Mouse (Mus musculus): ENCODE data around the gene Trem1.

The Trem1 gene

DNA sequence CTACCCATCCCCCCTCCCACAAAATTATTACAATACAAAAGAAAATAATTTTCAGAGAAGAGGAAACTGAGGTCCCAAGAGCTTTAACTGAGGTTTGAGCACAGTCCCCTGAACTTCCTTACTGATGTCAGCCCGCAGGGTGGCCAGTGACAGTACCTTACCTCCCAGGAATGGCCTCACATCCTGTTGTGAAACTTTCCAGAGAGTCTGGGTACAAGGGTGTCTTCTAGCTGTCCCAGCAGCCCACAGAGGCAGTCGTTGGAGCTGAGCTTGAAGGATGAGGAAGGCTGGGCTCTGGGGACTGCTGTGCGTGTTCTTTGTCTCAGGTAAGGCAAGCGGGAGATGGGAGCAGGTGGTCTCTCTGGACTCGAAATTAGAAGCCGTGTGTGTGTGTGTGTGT lies at the start of gene Trem1:
TSS of gene Trem1 (plus strand) at position 251 of the 400 bp plus-strand sequence.
- no peak for DNase-seq (ENCODE audit: low spot score)

GRCm38 (mm10) chr17:48185252-48185651 lies 47.3 kb upstream of the Trem1 start:
- DNase-seq (ENCODE audit: low spot score), result no peak

GRCm38 (mm10) chr17:48192366-48192765 lies 40.2 kb upstream of the Trem1 start:
- no peak for DNase-seq (ENCODE audit: low spot score)

- no peak for DNase-seq (ENCODE audit: low spot score)
These were observed 29.5 kb upstream of the Trem1 start for GRCm38 (mm10) chr17:48203086-48203485.

GRCm38 (mm10) chr17:48212596-48212995 lies 20.0 kb upstream of the Trem1 start:
- no peak for DNase-seq (ENCODE audit: low spot score)

- DNase-seq (ENCODE audit: low spot score), result no peak
These were observed 19.1 kb upstream of the Trem1 start for GRCm38 (mm10) chr17:48213511-48213910.

DNA sequence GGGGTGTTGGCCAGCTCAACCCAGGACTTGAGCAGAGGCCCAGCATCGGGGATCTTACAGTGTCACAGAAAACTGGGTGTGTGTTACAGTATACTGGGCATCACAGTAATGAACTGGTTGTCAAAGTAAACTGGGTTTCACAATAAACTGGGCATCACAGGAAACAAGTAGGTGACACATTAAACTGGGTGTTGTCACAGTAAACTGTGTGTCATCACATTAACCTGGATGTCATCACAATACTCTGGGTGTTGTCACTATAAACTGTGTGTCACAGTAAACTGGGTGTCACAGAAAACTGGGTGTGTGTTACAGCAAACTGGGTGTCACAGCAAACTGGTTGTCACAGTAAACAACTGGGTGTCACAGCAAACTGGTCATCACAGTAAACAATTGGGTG lies 17.1 kb upstream of the Trem1 start:
- DNase-seq (ENCODE audit: low spot score), result no peak

GRCm38 (mm10) chr17:48230680-48231079 lies 1.9 kb upstream of the Trem1 start:
- DNase-seq (ENCODE audit: low spot score), result no peak

- no peak for DNase-seq (ENCODE audit: low spot score)
These were observed 1.2 kb downstream of the Trem1 start for GRCm38 (mm10) chr17:48233789-48234188.

DNA sequence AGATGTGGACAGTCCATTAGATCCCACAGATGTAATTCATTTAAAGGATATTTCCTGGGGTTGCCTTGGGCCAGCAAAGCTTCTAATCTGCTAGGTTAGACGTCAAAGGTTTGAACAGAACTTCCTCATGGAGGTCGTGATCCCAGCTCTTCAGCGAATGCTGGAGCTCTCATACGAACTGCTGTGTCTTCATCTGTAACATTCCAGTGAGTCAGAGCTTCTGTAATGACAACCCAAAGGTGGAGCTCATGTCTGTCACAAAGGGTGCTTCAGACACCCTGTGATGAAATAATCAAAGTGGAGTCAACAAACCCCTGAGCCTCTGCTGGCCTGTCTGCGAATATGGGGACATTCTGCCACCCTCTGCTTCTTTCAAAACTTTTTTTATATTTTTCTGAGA lies 2.0 kb downstream of the Trem1 start:
- no peak for DNase-seq (ENCODE audit: low spot score)

GRCm38 (mm10) chr17:48235773-48236370 lies 3.3 kb downstream of the Trem1 start:
- no peak for DNase-seq (ENCODE audit: low spot score)

DNA sequence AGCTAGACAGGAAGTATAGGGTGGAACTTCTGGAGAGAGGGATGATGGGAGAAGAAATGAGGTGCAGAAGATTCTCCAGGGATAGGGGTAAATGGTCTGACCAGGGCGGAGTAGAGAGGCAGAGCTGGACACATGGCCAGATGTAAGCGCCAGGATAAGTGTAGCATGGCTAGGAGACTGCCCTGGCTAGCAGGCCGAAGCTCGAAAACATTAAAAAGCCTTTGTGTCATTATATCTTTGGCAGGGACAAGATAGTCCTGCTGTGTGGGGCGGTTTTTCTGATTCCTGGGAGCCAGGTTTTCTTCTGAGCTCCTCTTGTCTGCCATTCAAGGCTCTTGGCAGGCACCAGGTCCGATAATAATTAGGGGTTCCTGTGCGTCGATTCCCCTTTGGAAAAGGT lies 5.1 kb downstream of the Trem1 start:
- no peak for DNase-seq (ENCODE audit: low spot score)

DNA sequence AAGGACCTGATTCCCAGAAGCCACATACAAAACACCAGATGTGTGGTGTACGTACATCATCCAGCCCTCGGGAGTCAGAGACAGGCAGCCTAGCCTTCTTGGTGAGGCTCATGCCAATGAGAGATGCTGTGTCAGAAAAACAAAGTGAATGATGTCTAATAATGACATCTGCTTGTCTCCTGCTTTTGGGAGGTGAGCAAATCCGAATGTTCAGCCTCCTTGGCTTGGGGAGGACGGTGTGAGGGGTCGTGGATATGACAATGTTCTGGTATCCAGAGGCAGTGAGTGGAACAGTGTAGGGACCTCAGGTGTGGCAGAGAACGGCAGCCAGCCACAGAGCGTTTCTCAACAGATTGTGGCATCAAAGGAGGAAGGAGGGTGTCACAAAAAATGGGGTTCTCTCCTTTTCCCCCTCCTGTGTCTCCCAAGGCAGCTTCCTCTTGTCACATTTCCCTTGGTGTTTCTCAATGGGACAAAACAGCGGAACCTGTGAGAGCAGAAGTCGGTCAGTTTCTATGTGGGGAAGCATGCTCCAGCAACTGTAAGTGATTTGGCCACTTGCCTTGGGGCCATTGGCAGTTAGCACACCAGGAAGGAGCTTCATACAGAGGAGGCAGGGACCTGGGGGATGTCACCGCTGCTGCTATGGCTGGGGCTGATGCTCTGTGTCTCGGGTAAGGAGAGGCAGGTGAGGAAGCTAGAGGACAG lies 14.8 kb downstream of the Trem1 start, which contains the start of gene Trem3:
TSS of gene Trem3 (plus strand) at position 557 of the 708 bp plus-strand sequence.
- DNase-seq (ENCODE audit: low spot score), result no peak

GRCm38 (mm10) chr17:48249039-48249438 lies 16.5 kb downstream of the Trem1 start:
- DNase-seq (ENCODE audit: low spot score), result no peak

- no peak for DNase-seq (ENCODE audit: low spot score)
These were observed 16.9 kb downstream of the Trem1 start for GRCm38 (mm10) chr17:48249501-48249900.

GRCm38 (mm10) chr17:48250631-48251030 lies 18.1 kb downstream of the Trem1 start:
- no peak for DNase-seq (ENCODE audit: low spot score)

GRCm38 (mm10) chr17:48256575-48256974 lies 24.0 kb downstream of the Trem1 start:
- DNase-seq (ENCODE audit: low spot score), result no peak

GRCm38 (mm10) chr17:48261868-48262267 lies 29.3 kb downstream of the Trem1 start:
- DNase-seq (ENCODE audit: low spot score), result no peak

DNA sequence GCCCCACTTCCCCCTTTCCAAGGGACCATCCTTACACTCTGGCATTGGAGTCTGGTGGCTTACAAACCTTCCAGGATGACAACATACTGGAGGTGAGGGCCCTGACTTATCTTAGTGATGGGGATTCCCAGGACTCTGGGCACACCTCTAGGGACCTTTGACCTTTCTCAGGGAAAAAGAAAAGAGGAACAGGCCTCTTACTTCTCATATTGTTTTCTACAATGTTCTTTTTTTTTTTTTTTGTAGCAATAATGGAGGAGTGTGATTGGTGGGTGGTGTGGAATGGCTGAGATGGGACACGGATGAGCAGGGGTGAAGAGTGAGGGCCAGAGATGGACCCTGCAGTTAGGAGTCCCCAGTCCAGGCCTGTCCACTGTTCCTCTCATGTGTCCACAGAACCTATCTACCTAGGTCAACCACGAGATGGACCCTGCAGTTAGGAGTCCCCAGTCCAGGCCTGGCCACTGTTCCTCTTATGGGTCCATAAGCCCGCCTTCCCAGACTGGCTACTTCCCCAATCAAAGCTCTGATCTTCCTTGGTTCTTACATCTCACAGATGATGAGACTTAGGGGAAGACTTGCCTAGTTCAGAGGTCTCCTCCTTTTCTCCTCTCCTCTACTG lies 31.3 kb downstream of the Trem1 start, which contains the start of gene Treml4:
TSS of gene Treml4 (plus strand) at position 555 of the 622 bp plus-strand sequence.
- DNase-seq (ENCODE audit: low spot score), result no peak

- no peak for DNase-seq (ENCODE audit: low spot score)
These were observed 32.1 kb downstream of the Trem1 start for GRCm38 (mm10) chr17:48264662-48265061.

- DNase-seq (ENCODE audit: low spot score), result no peak
These were observed 33.6 kb downstream of the Trem1 start for GRCm38 (mm10) chr17:48266138-48266537.

GRCm38 (mm10) chr17:48266610-48267304 lies 34.2 kb downstream of the Trem1 start:
- no peak for DNase-seq (ENCODE audit: low spot score)

DNA sequence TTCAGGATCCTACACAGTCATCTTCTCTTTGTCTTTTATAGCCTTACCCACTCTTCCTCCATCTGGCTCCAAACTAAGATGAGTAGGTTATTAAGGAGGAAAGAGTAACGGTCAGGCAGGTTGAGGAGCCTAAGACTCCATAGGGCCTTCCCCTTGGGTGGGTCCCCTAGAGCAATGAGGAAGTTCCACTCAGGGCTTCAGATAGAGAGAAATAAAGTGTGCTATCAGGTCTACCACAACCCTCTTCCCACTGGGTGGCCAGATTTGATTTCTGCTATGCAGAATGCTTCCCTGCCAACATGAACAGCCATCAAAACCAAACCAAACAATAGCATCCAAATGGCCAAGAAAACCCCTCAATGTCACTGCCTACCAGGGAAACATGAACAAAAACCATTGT lies 35.0 kb downstream of the Trem1 start:
- no peak for DNase-seq (ENCODE audit: low spot score)
